Mouse (Mus musculus) MEL (cell line): ENCODE results near the gene Snx4. TPM values are rescaled to one million over a fixed set of nuclear protein-coding genes. Genes with fewer than 3 reads are reported as not detected.

Experiments used
- DNase-seq: peaks from one replicate; pipeline ENCODE4 v3.0.0; 2011; ENCODE audit warnings: low read depth, low spot score
- H3K27ac ChIP-seq: 2 replicates; pipeline ENCODE4 v1.5.1; 2012; ENCODE audit warnings: low read depth, mild to moderate bottlenecking, control low read depth, low read length, moderate library complexity; ENCODE audit not compliant: control insufficient read depth
- H3K27me3 ChIP-seq, 2 experiments: fragments of 150-350 bp in 1 of 2; sonication (generic) in 1 of 2; 2 replicates each; pipeline ENCODE4 v1.6.1; 2012; ENCODE audit warnings: low read length in 2 of 2, mild to moderate bottlenecking in 2 of 2, improper control_type of control experiment in 1 of 2, moderate library complexity in 1 of 2; ENCODE audit not compliant: insufficient read depth in 2 of 2, control insufficient read depth in 1 of 2
- H3K36me3 ChIP-seq, 2 experiments: 2 replicates each; pipeline ENCODE4 v1.6.1; 2012 to 2014; ENCODE audit warnings: low read length in 2 of 2, improper control_type of control experiment in 1 of 2, inconsistent platforms in 1 of 2, mild to moderate bottlenecking in 1 of 2; ENCODE audit not compliant: insufficient read depth in 2 of 2, control insufficient read depth in 1 of 2
- H3K4me1 ChIP-seq, 2 experiments: fragments of 150-350 bp in 1 of 2; sonication (generic) in 1 of 2; 2 replicates each; pipeline ENCODE4 v1.6.1; 2012; ENCODE audit warnings: low read length in 2 of 2, improper control_type of control experiment in 1 of 2, mild to moderate bottlenecking in 1 of 2; ENCODE audit not compliant: insufficient read depth in 2 of 2, control insufficient read depth in 1 of 2
- H3K4me3 ChIP-seq, 2 experiments: fragments of 150-350 bp in 1 of 2; sonication (generic) in 1 of 2; 2 replicates each; pipeline ENCODE4 v1.5.1; 2012; ENCODE audit warnings: low read depth in 2 of 2, low read length in 2 of 2, mild to moderate bottlenecking in 2 of 2, moderate library complexity in 2 of 2, control low read depth in 1 of 2, improper control_type of control experiment in 1 of 2; ENCODE audit not compliant: control insufficient read depth in 1 of 2, insufficient read depth in 1 of 2
- H3K79me2 ChIP-seq: 2 replicates; pipeline ENCODE4 v1.6.1; 2012; ENCODE audit warnings: mild to moderate bottlenecking, low read length, moderate library complexity; ENCODE audit not compliant: control insufficient read depth, poor library complexity, insufficient read depth
- H3K9ac ChIP-seq: 2 replicates; pipeline ENCODE4 v1.6.1; 2012; ENCODE audit warnings: low read depth, mild to moderate bottlenecking, control low read depth, low read length, moderate library complexity; ENCODE audit not compliant: control insufficient read depth, poor library complexity, severe bottlenecking
- H3K9me3 ChIP-seq: fragments of 150-350 bp; sonication (generic); replicated peaks from 2 replicates; pipeline ENCODE4 v1.6.1; 2012; ENCODE audit warnings: mild to moderate bottlenecking, low read length, improper control_type of control experiment, moderate library complexity; ENCODE audit not compliant: insufficient read depth
- CHD2 ChIP-seq: IDR thresholded peaks from 2 replicates; pipeline ENCODE4 v1.6.1; 2011; ENCODE audit warnings: low read length, improper control_type of control experiment
- HCFC1 ChIP-seq: IDR thresholded peaks from 2 replicates; pipeline ENCODE4 v1.6.1; 2012; ENCODE audit warnings: low read depth, mild to moderate bottlenecking, inconsistent platforms, low read length, improper control_type of control experiment, moderate library complexity
- UBTF ChIP-seq: IDR thresholded peaks from 2 replicates; pipeline ENCODE4 v1.6.1; 2012; ENCODE audit warnings: low read depth, mild to moderate bottlenecking, inconsistent platforms, low read length, improper control_type of control experiment, moderate library complexity, borderline replicate concordance; ENCODE audit not compliant: insufficient read depth
- polyA plus RNA-seq, 2 experiments: library from polyadenylated mRNA; stranded (reverse) in 1 of 2; unstranded in 1 of 2; fragments of >175 nt in 1 of 2; fragments of >200 nt in 1 of 2; gene quantifications; 2 replicates each; pipeline versions ENCODE4 v1.2.1 to v1.2.4; 2012; ENCODE audit warnings: low replicate concordance in 2 of 2, low read depth in 1 of 2; ENCODE audit not compliant: insufficient read length in 2 of 2, insufficient read depth in 1 of 2, missing spikeins in 1 of 2
- total RNA-seq: library from RNA; depleted of rRNA; stranded (reverse); fragments of 300-350 nt; gene quantifications from 2 replicates; pipeline ENCODE4 v1.2.3, GENCODE M21; 2012; rRNA removed

The Snx4 gene
- total and polyA plus RNA-seq, 3 experiments = 34.7 to 36.1 TPM; not detected in 1

DNA sequence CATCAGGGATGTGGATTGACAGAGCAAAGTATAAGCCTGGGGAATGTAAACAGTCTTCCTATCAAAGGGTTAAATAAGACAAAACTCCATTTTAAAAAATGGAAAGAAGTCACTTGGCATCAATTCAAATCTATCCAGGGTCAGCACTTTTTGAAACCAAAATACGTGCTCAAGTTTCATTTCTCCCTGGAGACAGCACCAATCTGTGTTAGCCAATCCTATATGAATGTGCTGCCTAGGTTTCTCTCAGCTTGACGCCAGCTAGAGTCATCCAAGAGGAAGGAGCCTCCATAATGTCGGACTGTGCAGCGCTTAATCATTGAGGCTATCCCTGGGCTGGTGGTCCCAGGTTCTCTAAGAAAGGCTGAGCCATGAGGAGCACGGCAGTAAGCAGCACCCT lies 95.9 kb downstream of the Snx4 start:
- Histone ChIP-seq H3K9me3 (no peaks in the 10 kb centered on the region), H3K4me1 (peaks cover 3 to 6% of the 10 kb centered on the region in 2 experiments; a peak in 2 of 4 replicates), H3K36me3 (peaks cover 0 to 3% of the 10 kb centered on the region in 2 experiments; a peak in 2 of 4 replicates), H3K27me3 (peaks cover 4 to 5% of the 10 kb centered on the region in 2 experiments)
- no peak for TF ChIP-seq UBTF
- TF ChIP-seq HCFC1 = no peak
- TF ChIP-seq CHD2 = no peak
- TF ChIP-seq, all 39 proteins: peak for 0
- no peak for DNase-seq
- Histone ChIP-seq H3K27ac (no peak overlapping the region), H3K4me3 (no peak overlapping the region), H3K79me2 (no peaks in the 10 kb centered on the region), H3K9ac (no peak overlapping the region)

Other genes with a start within 250 kb of the Snx4 start
- gene Iqcg, start 195.2 kb upstream of the Snx4 start, total RNA-seq = 13.6 and 15.0 TPM in 2 replicates
- gene Iqcg, start 195.2 kb upstream of the Snx4 start, polyA plus RNA-seq = 10 to 100 TPM in 1 of 2 experiments, not detected in 1; 40.4 TPM
- gene Rpl35a, start 195.0 kb upstream of the Snx4 start, total RNA-seq = 2,034 and 2,314 TPM in 2 replicates
- 1,000 to 10,000 TPM in 1 of 2 experiments, not detected in 1; 1,572 TPM for gene Rpl35a, start 195.0 kb upstream of the Snx4 start, polyA plus RNA-seq
- gene Lmln, start 188.9 kb upstream of the Snx4 start, total RNA-seq = 2.0 and 2.7 TPM in 2 replicates
- gene Lmln, start 188.9 kb upstream of the Snx4 start, polyA plus RNA-seq = 1 to 10 TPM in 1 of 2 experiments, not detected in 1; 3.8 TPM
- gene Osbpl11, start 66.4 kb upstream of the Snx4 start, total RNA-seq = 6.9 and 7.1 TPM in 2 replicates
- gene Osbpl11, start 66.4 kb upstream of the Snx4 start, polyA plus RNA-seq = 10 to 100 TPM in 1 of 2 experiments, not detected in 1; 10.3 TPM
- 14.8 and 15.6 TPM in 2 replicates for gene Zfp148, start 129.4 kb downstream of the Snx4 start, total RNA-seq
- 10 to 100 TPM; 19.2 to 22.2 TPM for gene Zfp148, start 129.4 kb downstream of the Snx4 start, polyA plus RNA-seq